Mouse (Mus musculus) bone marrow, adult 2 months (tissue): ENCODE data around the gene Slc22a12.

Experiments
- CTCF ChIP-seq: fragments of 200-500 bp; IDR thresholded peaks from 2 replicates; pipeline ENCODE4 v1.5.1; 2011; ENCODE audit warnings: low read length, control low read depth; ENCODE audit not compliant: control insufficient read depth, insufficient read depth
- POLR2A ChIP-seq: fragments of 200-500 bp; IDR thresholded peaks from 2 replicates; pipeline ENCODE4 v1.6.1; 2011; ENCODE audit warnings: low read depth, mild to moderate bottlenecking, control low read depth, low read length, borderline replicate concordance; ENCODE audit not compliant: control insufficient read depth

GRCm38 (mm10) chr19:6500636-6501025 is 42.2 kb downstream of the Slc22a12 start:
- no peak for TF ChIP-seq POLR2A
- TF ChIP-seq CTCF: no peak
